Mouse (Mus musculus): ENCODE measurements around the gene Mgmt. TPM values are rescaled to one million over a fixed set of nuclear protein-coding genes. Genes with fewer than 3 reads are reported as not detected.

Gene Mgmt
- polyA plus RNA-seq, 1 experiment from 2014 or later: 2.5 TPM

DNA sequence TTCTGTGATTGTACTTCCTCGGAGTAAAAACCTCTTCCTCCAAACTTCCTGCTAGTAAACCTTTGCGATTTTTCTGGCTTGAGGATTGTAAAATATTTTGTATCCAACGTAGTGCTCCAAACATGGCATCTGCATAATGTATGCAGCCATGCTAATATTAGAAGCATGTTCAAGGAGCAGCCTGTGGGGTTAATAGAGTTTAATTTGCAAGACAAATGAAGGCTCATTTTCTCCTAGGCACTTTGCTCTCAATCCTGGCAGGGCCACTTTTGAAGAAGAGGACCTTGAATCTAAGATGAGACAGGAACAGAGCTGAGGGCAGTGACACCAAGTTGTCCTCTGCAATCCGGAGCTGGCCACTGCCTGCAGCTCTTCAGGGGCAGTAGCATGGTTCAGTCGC, 141.5 kb downstream of the Mgmt start:
- H3K9me3 ChIP-seq (ENCODE audit: control insufficient read depth): no peaks in the 10 kb centered on the region
- H3K27ac ChIP-seq (ENCODE audit: low read depth, low read length): no peak overlapping the region
- WGBS: 66% methylated on average over 5 of the region's 5 CpGs
- H3K9ac ChIP-seq (ENCODE audit: low read depth, low read length): no peak overlapping the region
- no peaks in the 10 kb centered on the region for H3K36me3 ChIP-seq (ENCODE audit: control insufficient read depth, insufficient read depth)
- H3K4me3 ChIP-seq (ENCODE audit: low read depth, low read length): no peak overlapping the region
- no peaks in the 10 kb centered on the region for H3K4me1 ChIP-seq (replicated peaks; ENCODE audit: control insufficient read depth, insufficient read depth, low read length)
- no peaks in the 10 kb centered on the region for H3K27me3 ChIP-seq (replicated peaks; ENCODE audit: control insufficient read depth, insufficient read depth, low read length)
- ATAC-seq: no peak
- no peak overlapping the region for H3K4me2 ChIP-seq (replicated peaks; ENCODE audit: low read depth)
- no peak for TF ChIP-seq CTCF (IDR thresholded peaks at IDR 0.05; ENCODE audit: low read depth)

DNA sequence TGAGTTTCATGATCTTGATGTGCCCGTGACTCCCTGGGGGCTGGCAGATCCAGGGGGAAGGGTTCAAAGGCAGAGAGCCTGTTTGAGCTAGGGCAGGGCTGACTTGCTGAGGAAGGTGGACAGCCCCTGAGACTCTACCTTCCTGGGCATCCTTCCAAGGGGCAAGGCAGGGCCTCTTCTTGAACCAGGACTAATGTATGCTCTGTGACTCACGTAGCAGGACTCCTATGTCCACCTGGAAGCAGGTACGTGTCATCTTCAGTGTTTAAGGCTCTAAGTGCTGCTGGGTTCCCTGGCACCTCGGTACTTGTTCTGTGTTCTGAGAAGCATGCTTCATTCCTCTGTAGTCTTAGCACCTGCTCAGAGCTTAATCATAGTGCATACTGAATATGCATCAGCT, 143.1 kb downstream of the Mgmt start:
- no peaks in the 10 kb centered on the region for H3K4me1 ChIP-seq (replicated peaks; ENCODE audit: control insufficient read depth, insufficient read depth, low read length)
- H3K36me3 ChIP-seq (ENCODE audit: control insufficient read depth, insufficient read depth): no peaks in the 10 kb centered on the region
- no peak overlapping the region for H3K4me3 ChIP-seq (ENCODE audit: low read depth, low read length)
- WGBS: 62% methylated on average over 4 of the region's 4 CpGs
- no peak overlapping the region for H3K4me2 ChIP-seq (replicated peaks; ENCODE audit: low read depth)
- no peak overlapping the region for H3K9ac ChIP-seq (ENCODE audit: low read depth, low read length)
- H3K9me3 ChIP-seq (ENCODE audit: control insufficient read depth): no peaks in the 10 kb centered on the region
- no peak for TF ChIP-seq CTCF (IDR thresholded peaks at IDR 0.05; ENCODE audit: low read depth)
- no peaks in the 10 kb centered on the region for H3K27me3 ChIP-seq (replicated peaks; ENCODE audit: control insufficient read depth, insufficient read depth, low read length)
- no peak overlapping the region for H3K27ac ChIP-seq (ENCODE audit: low read depth, low read length)
- no peak for ATAC-seq

DNA sequence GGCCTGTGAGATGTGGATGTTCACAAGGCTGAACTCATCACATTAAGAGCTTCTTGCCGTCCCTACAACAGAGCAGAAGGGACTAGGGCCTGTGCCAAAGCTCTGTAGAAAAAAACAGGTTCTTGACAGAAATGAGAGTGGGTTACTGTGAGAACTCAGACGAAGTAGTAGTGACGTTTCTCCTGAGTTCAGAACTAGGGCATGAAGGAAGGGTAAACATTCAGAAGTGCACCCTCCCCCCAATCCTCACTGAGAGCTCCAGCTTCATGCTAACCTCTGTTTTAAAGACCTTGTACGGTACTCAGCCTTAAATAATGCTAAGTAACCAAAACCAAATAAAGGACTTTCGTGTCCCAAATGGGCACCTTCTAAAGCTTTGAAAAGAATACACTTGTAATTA, 143.5 kb downstream of the Mgmt start:
- WGBS: 44% methylated on average over 5 of the region's 5 CpGs
- Histone ChIP-seq H3K4me2 (replicated peaks; ENCODE audit: low read depth) (no peak overlapping the region), H3K4me3 (ENCODE audit: low read depth, low read length) (no peak overlapping the region), H3K9me3 (ENCODE audit: control insufficient read depth) (no peaks in the 10 kb centered on the region), H3K27me3 (replicated peaks; ENCODE audit: control insufficient read depth, insufficient read depth, low read length) (no peaks in the 10 kb centered on the region), H3K36me3 (ENCODE audit: control insufficient read depth, insufficient read depth) (no peaks in the 10 kb centered on the region), H3K9ac (ENCODE audit: low read depth, low read length) (no peak overlapping the region), H3K4me1 (replicated peaks; ENCODE audit: control insufficient read depth, insufficient read depth, low read length) (no peaks in the 10 kb centered on the region), H3K27ac (ENCODE audit: low read depth, low read length) (no peak overlapping the region)
- no peak for TF ChIP-seq CTCF (IDR thresholded peaks at IDR 0.05; ENCODE audit: low read depth)
- no peak for ATAC-seq

DNA sequence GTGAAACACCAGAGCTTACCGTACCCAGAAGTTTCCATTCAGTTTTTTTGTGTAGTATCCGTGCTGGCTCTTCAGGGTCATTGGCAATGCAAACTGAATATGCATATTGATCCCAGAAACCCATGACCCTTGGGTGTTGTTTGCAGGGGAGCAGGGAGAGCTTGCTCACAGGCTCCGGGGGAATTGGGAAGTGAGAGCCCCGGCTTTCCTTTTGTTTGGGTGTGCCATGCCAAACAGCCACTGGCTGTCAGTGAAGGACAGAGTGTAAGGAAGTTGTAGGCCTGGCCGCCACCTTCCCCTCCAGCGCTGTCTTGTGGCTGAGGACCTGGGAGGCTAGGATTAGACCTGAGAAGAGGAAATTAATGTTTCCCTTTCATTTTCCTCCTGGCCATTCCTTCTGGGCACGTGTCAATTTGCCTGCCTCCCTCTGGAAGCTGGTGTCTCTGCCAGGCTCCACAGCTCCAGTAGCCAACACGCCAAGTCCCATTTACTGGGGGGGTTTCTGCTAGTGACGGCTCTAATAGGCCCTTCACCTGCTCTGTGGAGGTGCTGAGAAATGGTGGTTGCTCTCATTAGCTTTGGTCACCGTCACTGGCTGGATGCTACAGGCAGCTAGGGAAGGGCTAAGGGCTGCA, 144.0 kb downstream of the Mgmt start:
- H3K4me2 ChIP-seq (replicated peaks; ENCODE audit: low read depth): no peak overlapping the region
- ATAC-seq: no peak
- TF ChIP-seq CTCF (IDR thresholded peaks at IDR 0.05; ENCODE audit: low read depth): no peak
- no peaks in the 10 kb centered on the region for H3K9me3 ChIP-seq (ENCODE audit: control insufficient read depth)
- no peaks in the 10 kb centered on the region for H3K27me3 ChIP-seq (replicated peaks; ENCODE audit: control insufficient read depth, insufficient read depth, low read length)
- WGBS: 63% methylated on average over 10 of the region's 10 CpGs
- no peak overlapping the region for H3K4me3 ChIP-seq (ENCODE audit: low read depth, low read length)
- H3K9ac ChIP-seq (ENCODE audit: low read depth, low read length): no peak overlapping the region
- H3K36me3 ChIP-seq (ENCODE audit: control insufficient read depth, insufficient read depth): no peaks in the 10 kb centered on the region
- H3K4me1 ChIP-seq (replicated peaks; ENCODE audit: control insufficient read depth, insufficient read depth, low read length): no peaks in the 10 kb centered on the region
- H3K27ac ChIP-seq (ENCODE audit: low read depth, low read length): no peak overlapping the region

DNA sequence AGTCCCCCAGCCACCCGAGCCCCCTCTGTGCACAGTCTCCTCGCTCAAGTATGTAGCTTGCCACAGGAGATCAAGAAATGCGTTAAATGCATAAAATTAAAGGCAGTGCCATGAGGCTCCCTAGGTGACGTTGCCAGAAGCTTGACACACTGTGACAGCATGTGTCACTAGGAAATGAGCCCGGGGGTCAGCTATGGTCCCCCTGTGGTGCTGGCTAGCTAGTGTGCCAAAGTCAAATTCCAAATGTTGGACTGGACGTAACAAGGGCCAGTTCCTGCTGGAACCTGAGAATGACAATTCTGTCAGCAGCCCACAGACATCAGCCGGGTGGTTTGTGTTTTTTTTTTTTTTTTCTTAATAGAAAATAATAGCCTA, 144.5 kb downstream of the Mgmt start:
- H3K27ac ChIP-seq (ENCODE audit: low read depth, low read length): no peak overlapping the region
- no peak overlapping the region for H3K4me2 ChIP-seq (replicated peaks; ENCODE audit: low read depth)
- H3K4me1 ChIP-seq (replicated peaks; ENCODE audit: control insufficient read depth, insufficient read depth, low read length): no peaks in the 10 kb centered on the region
- no peak for ATAC-seq
- no peak overlapping the region for H3K4me3 ChIP-seq (ENCODE audit: low read depth, low read length)
- H3K9me3 ChIP-seq (ENCODE audit: control insufficient read depth): no peaks in the 10 kb centered on the region
- no peak for TF ChIP-seq CTCF (IDR thresholded peaks at IDR 0.05; ENCODE audit: low read depth)
- H3K27me3 ChIP-seq (replicated peaks; ENCODE audit: control insufficient read depth, insufficient read depth, low read length): no peaks in the 10 kb centered on the region
- no peaks in the 10 kb centered on the region for H3K36me3 ChIP-seq (ENCODE audit: control insufficient read depth, insufficient read depth)
- 87% methylated on average over 7 of the region's 7 CpGs for WGBS
- no peak overlapping the region for H3K9ac ChIP-seq (ENCODE audit: low read depth, low read length)

DNA sequence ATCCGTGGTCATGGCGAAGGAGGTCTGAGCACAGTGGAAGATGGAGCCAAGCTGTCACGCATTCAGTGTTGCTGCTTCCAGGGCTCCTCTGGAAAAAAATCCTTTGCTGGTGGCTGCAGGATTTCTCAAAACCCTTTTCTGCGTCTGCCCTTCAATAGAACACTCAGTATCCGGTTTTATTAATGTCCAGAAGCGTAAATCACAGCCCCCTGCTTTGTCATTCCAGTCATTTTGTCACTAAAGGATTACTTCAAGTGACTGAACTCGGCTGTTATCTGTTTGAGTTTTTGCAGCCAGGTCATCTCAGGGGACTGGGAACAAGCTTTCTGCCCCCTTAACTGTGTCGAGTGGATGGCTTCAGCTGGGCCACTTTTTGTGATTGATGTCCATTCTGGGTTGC, 146.2 kb downstream of the Mgmt start:
- Histone ChIP-seq H3K4me3 (ENCODE audit: low read depth, low read length) (no peak overlapping the region), H3K27me3 (replicated peaks; ENCODE audit: control insufficient read depth, insufficient read depth, low read length) (no peaks in the 10 kb centered on the region), H3K4me2 (replicated peaks; ENCODE audit: low read depth) (no peak overlapping the region), H3K27ac (ENCODE audit: low read depth, low read length) (no peak overlapping the region), H3K9me3 (ENCODE audit: control insufficient read depth) (no peaks in the 10 kb centered on the region), H3K36me3 (ENCODE audit: control insufficient read depth, insufficient read depth) (no peaks in the 10 kb centered on the region), H3K9ac (ENCODE audit: low read depth, low read length) (no peak overlapping the region), H3K4me1 (replicated peaks; ENCODE audit: control insufficient read depth, insufficient read depth, low read length) (no peaks in the 10 kb centered on the region)
- ATAC-seq: no peak
- WGBS: 39% methylated on average over 8 of the region's 8 CpGs
- no peak for TF ChIP-seq CTCF (IDR thresholded peaks at IDR 0.05; ENCODE audit: low read depth)

DNA sequence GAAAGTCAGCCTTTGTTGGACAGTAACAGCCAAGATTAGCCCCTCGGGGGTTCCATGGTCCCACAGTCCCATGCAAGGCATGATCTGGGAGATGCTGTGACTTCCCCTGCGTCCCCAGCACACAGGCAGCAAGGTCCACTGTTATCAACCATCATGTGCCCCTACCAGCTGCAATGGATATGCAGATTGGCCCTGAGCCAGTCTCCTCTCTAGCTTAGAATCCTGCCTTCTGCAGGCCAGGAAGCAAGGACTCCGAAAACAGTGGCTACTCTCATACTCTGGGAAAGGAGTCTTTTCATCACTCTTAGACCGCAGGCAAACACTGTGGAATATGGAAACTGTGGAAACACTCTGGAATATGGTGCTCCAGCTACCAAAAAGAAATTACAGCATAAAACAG, 152.5 kb downstream of the Mgmt start:
- TF ChIP-seq CTCF (IDR thresholded peaks at IDR 0.05; ENCODE audit: low read depth): no peak
- no peak for ATAC-seq
- Histone ChIP-seq H3K27me3 (replicated peaks; ENCODE audit: control insufficient read depth, insufficient read depth, low read length) (no peaks in the 10 kb centered on the region), H3K36me3 (ENCODE audit: control insufficient read depth, insufficient read depth) (no peaks in the 10 kb centered on the region), H3K4me2 (replicated peaks; ENCODE audit: low read depth) (no peak overlapping the region), H3K4me1 (replicated peaks; ENCODE audit: control insufficient read depth, insufficient read depth, low read length) (no peaks in the 10 kb centered on the region), H3K9me3 (ENCODE audit: control insufficient read depth) (no peaks in the 10 kb centered on the region), H3K4me3 (ENCODE audit: low read depth, low read length) (no peak overlapping the region), H3K27ac (ENCODE audit: low read depth, low read length) (no peak overlapping the region), H3K9ac (ENCODE audit: low read depth, low read length) (no peak overlapping the region)
- 83% methylated on average over 4 of the region's 4 CpGs for WGBS

Data from intestine, postnatal 0 days (tissue).